Mouse (Mus musculus) splenic B cell, adult 2 months (primary cell): ENCODE data around the gene Vmn2r50.
"Not testable (repeated sequence)": the region's sequence is repeated elsewhere in the genome, so short reads cannot be mapped to it uniquely, and the experiment has no call there.

Source experiments
- DNase-seq: peaks from one replicate; pipeline ENCODE4 v3.0.0-alpha.2; 2011; ENCODE audit warnings: low read depth, low spot score
- H3K27me3 ChIP-seq: 2 replicates; pipeline ENCODE4 v1.6.1; 2012; ENCODE audit warnings: mild to moderate bottlenecking, low read length, moderate library complexity, mixed read lengths; ENCODE audit not compliant: control insufficient read depth, poor library complexity, insufficient read depth, severe bottlenecking
- H3K36me3 ChIP-seq: 2 replicates; pipeline ENCODE4 v1.6.1; 2012; ENCODE audit warnings: mild to moderate bottlenecking, low read length, moderate library complexity, mixed read lengths; ENCODE audit not compliant: control insufficient read depth, poor library complexity, insufficient read depth, severe bottlenecking

Gene Vmn2r50

GRCm38 (mm10) chr7:10053196-10053595 is at the start of gene Vmn2r50:
TSS of gene Vmn2r50 (minus strand) at chr7:10053296.
- DNase-seq, H3K27me3 ChIP-seq, H3K36me3 ChIP-seq: not testable (repeated sequence)

DNA sequence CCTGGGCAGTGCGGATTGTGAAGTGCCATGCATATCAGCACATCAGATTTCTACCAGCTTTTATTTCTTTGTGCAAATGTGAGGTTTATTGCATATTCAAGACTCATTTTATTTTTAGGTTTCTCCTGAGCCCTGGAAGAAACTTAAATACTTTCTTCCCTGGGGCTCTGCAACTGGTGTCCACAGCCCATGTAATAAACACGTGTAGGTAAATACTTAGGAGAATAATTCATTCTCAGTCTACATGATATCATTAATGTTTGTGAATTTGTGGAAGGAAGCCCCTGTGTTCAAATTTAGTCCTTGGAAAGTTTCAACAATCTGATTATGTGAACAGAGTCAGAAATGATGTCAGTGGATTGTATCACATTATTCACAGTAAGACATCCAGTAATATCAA is 60.9 kb downstream of the Vmn2r50 start, which contains the start of gene Vmn2r49:
Vmn2r49 (minus strand) TSS at position 101 of the 400 bp plus-strand sequence.
- not testable (repeated sequence) for H3K27me3 ChIP-seq, H3K36me3 ChIP-seq, DNase-seq
